Mouse (Mus musculus) left cerebral cortex, postnatal 14 days (tissue): Measurements from ENCODE around the gene Timp2. TPM values are rescaled to one million over a fixed set of nuclear protein-coding genes. Genes with fewer than 3 reads are reported as not detected.
"Not testable (repeated sequence)": the region's sequence is repeated elsewhere in the genome, so short reads cannot be mapped to it uniquely, and the experiment has no call there.

ENCODE experiments used
- DNase-seq, 2 experiments: peaks; one replicate each; pipeline ENCODE4 v3.0.0; 2021 to 2022; ENCODE audit warnings: low spot score in 2 of 2, mixed read lengths in 1 of 2
- intact Hi-C: fragments of 180-260 bp; cut with DNase I; formaldehyde crosslinking; loops from one replicate; pipeline ENCODE4 v1.15.1; 2025
- total RNA-seq, 2 experiments: library from RNA; stranded (reverse); gene quantifications; 2 replicates each; pipeline ENCODE4 v1.2.3; 2021

Timp2 gene
- total RNA-seq, 2 experiments from 2014 or later, result 287 to 330 TPM

GRCm38 (mm10) chr11:118317129-118317528, 38.4 kb downstream of the Timp2 start:
- intact Hi-C loops, result no loop called here
- peak; percentile 64 to 65 for DNase-seq

GRCm38 (mm10) chr11:118316231-118316806, 39.2 kb downstream of the Timp2 start:
- intact Hi-C loops, result no loop called here

GRCm38 (mm10) chr11:118312132-118312723, 43.3 kb downstream of the Timp2 start:
- no peak for DNase-seq
- intact Hi-C loops, result no loop called here

More at GRCm38 (mm10) chr11:118316231-118316806, 39.2 kb downstream of the Timp2 start:
- no peak for DNase-seq

- intact Hi-C loops, DNase-seq: not testable (repeated sequence)
Measured at GRCm38 (mm10) chr11:118307962-118308361, 47.6 kb downstream of the Timp2 start.

- intact Hi-C loops, DNase-seq: not testable (repeated sequence)
Measured at GRCm38 (mm10) chr11:118303959-118304358, 51.6 kb downstream of the Timp2 start.

- intact Hi-C loops, result no loop called here
Measured at GRCm38 (mm10) chr11:118298810-118299209, 56.7 kb downstream of the Timp2 start.

GRCm38 (mm10) chr11:118297967-118298366, 57.6 kb downstream of the Timp2 start:
- no peak for DNase-seq
- intact Hi-C loops, result no loop called here

More at GRCm38 (mm10) chr11:118298810-118299209, 56.7 kb downstream of the Timp2 start:
- no peak for DNase-seq

GRCm38 (mm10) chr11:118295026-118295425, 60.5 kb downstream of the Timp2 start:
- intact Hi-C loops, result no loop called here
- DNase-seq, result no peak

- no peak for DNase-seq
- intact Hi-C loops, result no loop called here
Measured at GRCm38 (mm10) chr11:118292671-118293070, 62.9 kb downstream of the Timp2 start.

GRCm38 (mm10) chr11:118289999-118290889, 65.3 kb downstream of the Timp2 start, which contains the start of gene Usp36:
Gene Usp36 (minus strand): TSS chr11:118290244.
- DNase-seq, result peak; percentile 100
- intact Hi-C loops, result loop anchor here (2.0 kb wide), 1 partner anchor 65 kb away; the partner anchor contains the start of gene Timp2

- intact Hi-C loops, result no loop called here
- DNase-seq, result no peak
Measured at GRCm38 (mm10) chr11:118289562-118289961, 66.0 kb downstream of the Timp2 start.

GRCm38 (mm10) chr11:118289037-118289511, 66.5 kb downstream of the Timp2 start:
- peak in 1 of 2 experiments; percentile 83 for DNase-seq
- intact Hi-C loops, result no loop called here

- intact Hi-C loops, result no loop called here
- no peak for DNase-seq
Measured at GRCm38 (mm10) chr11:118287573-118287972, 68.0 kb downstream of the Timp2 start.

- DNase-seq, result no peak
- intact Hi-C loops, result no loop called here
Measured at GRCm38 (mm10) chr11:118286434-118286833, 69.1 kb downstream of the Timp2 start.

- DNase-seq, result no peak
- intact Hi-C loops, result no loop called here
Measured at GRCm38 (mm10) chr11:118285791-118286190, 69.7 kb downstream of the Timp2 start.

- no peak for DNase-seq
- intact Hi-C loops, result no loop called here
Measured at GRCm38 (mm10) chr11:118280218-118280617, 75.3 kb downstream of the Timp2 start.

- no peak for DNase-seq
- intact Hi-C loops, result no loop called here
Measured at GRCm38 (mm10) chr11:118276328-118276727, 79.2 kb downstream of the Timp2 start.

GRCm38 (mm10) chr11:118275092-118275491, 80.4 kb downstream of the Timp2 start:
- intact Hi-C loops, result no loop called here
- no peak for DNase-seq

GRCm38 (mm10) chr11:118269827-118270226, 85.7 kb downstream of the Timp2 start:
- peak in 1 of 2 experiments; percentile 37 for DNase-seq
- intact Hi-C loops, result no loop called here

- intact Hi-C loops, result no loop called here
- DNase-seq, result no peak
Measured at GRCm38 (mm10) chr11:118266666-118267046, 88.9 kb downstream of the Timp2 start.
